Mouse (Mus musculus) neural tube, embryonic 11.5 days (tissue): ENCODE results near the gene Vamp5. TPM values are rescaled to one million over a fixed set of nuclear protein-coding genes. Genes with fewer than 3 reads are reported as not detected.

Experiments used
- ATAC-seq: fragments of 200-750 bp; cut with Nextera tagmentation; 2 replicates; pipeline ENCODE4 v1.8.0; 2017; ENCODE audit warnings: moderate number of reproducible peaks, mild to moderate bottlenecking, moderate TSS enrichment, moderate library complexity; ENCODE audit not compliant: insufficient read depth, low FRiP score, low TSS enrichment
- DNase-seq: peaks from one replicate; pipeline ENCODE4 v3.0.0-alpha.2; 2015; ENCODE audit warnings: low spot score
- H3K27ac ChIP-seq: fragments of 300-500 bp; sonication (generic); 2 replicates; pipeline ENCODE4 v1.5.1; 2014; ENCODE audit warnings: low read depth, mild to moderate bottlenecking, low read length
- H3K27me3 ChIP-seq: fragments of 300-500 bp; sonication (generic); 2 replicates; pipeline ENCODE4 v1.6.1; 2014; ENCODE audit warnings: mild to moderate bottlenecking, low read length, mixed read lengths; ENCODE audit not compliant: control insufficient read depth, insufficient read depth
- H3K36me3 ChIP-seq: fragments of 300-500 bp; sonication (generic); 2 replicates; pipeline ENCODE4 v1.6.1; 2014; ENCODE audit warnings: mild to moderate bottlenecking, low read length, moderate library complexity, mixed read lengths; ENCODE audit not compliant: control insufficient read depth, insufficient read depth
- H3K4me1 ChIP-seq: fragments of 300-500 bp; sonication (generic); 2 replicates; pipeline ENCODE4 v1.6.1; 2014; ENCODE audit warnings: low read length, mixed read lengths; ENCODE audit not compliant: control insufficient read depth, insufficient read depth
- H3K4me2 ChIP-seq: fragments of 300-500 bp; sonication (generic); 2 replicates; pipeline ENCODE4 v1.6.1; 2014; ENCODE audit warnings: low read depth, mild to moderate bottlenecking, moderate library complexity
- H3K4me3 ChIP-seq: fragments of 300-500 bp; sonication (generic); 2 replicates; pipeline ENCODE4 v1.5.1; 2014; ENCODE audit warnings: low read depth, low read length
- H3K9ac ChIP-seq: fragments of 300-500 bp; sonication (generic); 2 replicates; pipeline ENCODE4 v1.6.1; 2014; ENCODE audit warnings: mild to moderate bottlenecking, low read length
- H3K9me3 ChIP-seq: fragments of 300-500 bp; sonication (generic); 2 replicates; pipeline ENCODE4 v1.6.1; 2016; ENCODE audit warnings: low read length; ENCODE audit not compliant: control insufficient read depth
- WGBS: fragments of 180-500 bp; shearing (Covaris S2); extraction: QIAGEN DNeasy Blood & Tissue Kit; methylation state at CpG from one replicate; pipeline ENCODE4 v1.1.7; 2014; 5-methylcytosine and 5-hydroxymethylcytosine counted together
- polyA plus RNA-seq: library from polyadenylated mRNA; unstranded; fragments of >200 nt; fragmentation: Nextera tagmentation; extraction: Ambion mirVana; gene quantifications from 2 replicates; pipeline ENCODE4 v1.2.1, GENCODE M21; 2014

Gene Vamp5
- polyA plus RNA-seq, 1 experiment from 2014 or later: 13.4 TPM

DNA sequence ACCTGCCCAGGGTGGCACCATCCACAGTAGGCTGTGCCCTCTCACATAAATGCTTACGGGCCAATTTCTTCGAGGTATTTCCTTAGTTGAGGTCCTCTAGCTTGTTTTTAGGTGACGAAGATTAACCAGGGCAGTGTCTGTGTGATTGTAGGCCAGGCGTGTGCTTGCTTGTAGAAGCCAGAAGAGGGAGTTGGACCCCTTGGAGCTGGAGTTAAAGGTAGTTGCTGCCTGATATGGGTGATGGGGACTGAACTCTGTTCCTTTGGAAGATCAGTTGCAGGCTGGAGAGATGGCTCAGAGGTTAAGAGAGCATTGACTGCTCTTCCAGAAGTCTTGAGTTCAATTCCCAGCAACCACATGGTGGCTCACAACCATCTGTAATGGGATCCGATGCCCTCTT, 34.9 kb upstream of the Vamp5 start:
- 90% methylated on average over 5 of the region's 5 CpGs for WGBS
- H3K27ac ChIP-seq: no peak overlapping the region
- H3K36me3 ChIP-seq: no peaks in the 10 kb centered on the region; the same call in none of the 2 replicates
- no peak for ATAC-seq
- DNase-seq: no peak
- peak overlapping the region; percentile 53 for H3K4me2 ChIP-seq
- H3K4me3 ChIP-seq: no peak overlapping the region
- H3K9me3 ChIP-seq: no peaks in the 10 kb centered on the region
- no peak overlapping the region for H3K9ac ChIP-seq
- H3K4me1 ChIP-seq: peaks cover 2% of the 10 kb centered on the region; the same call in 1 of the 2 replicates
- no peaks in the 10 kb centered on the region for H3K27me3 ChIP-seq

DNA sequence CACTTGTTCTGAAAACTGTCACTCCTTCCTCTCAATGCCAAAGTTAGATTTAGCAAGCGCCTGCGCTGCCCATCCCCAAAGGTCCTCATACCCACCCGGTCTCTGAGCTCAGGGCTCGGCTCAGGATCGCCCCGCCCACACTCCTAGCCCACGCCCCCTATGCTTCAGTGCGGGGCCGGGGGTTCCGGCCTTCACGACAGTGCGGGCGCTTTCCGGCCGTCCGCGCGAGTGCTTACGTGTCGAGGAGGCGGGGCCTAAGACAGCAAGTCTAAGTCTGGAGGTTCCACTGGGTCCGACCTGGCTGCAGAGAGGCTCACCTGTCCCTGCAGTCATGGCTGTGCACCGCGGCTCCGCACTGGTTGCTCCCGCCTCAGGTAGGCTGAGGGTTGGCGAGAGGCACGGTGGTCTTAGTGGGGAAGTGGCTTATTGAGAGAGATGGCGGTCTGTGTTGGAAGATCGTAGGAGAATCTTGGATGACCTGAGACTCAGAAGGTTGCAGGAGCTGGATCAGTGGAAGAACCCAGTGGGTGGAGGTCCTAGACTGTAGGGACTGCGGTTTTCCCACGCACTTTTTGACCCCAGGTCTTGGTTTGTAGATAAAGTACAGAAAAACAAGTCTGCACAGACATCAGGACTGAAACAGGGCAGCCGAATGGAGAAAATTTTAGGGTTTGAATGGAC, 33.9 kb upstream of the Vamp5 start, which contains the start of gene Ggcx:
Gene Ggcx (plus strand): TSS at position 233 of the 681 bp plus-strand sequence.
- no peak within 1 kb of the TSS for H3K27ac ChIP-seq
- peak within 1 kb of the TSS; percentile 68 for H3K4me3 ChIP-seq
- peaks cover 2% of the 10 kb centered on the region; the same call in 1 of the 2 replicates for H3K4me1 ChIP-seq
- DNase-seq: peak; percentile 98
- peak within 1 kb of the TSS; percentile 53 for H3K4me2 ChIP-seq
- peak; percentile 95 for ATAC-seq
- H3K9ac ChIP-seq: peak within 1 kb of the TSS; percentile 77
- H3K27me3 ChIP-seq: no peaks in the 10 kb centered on the region
- WGBS: 2% methylated on average over 33 of the region's 33 CpGs
- no peaks in the 10 kb centered on the region; the same call in 1 of the 2 replicates for H3K36me3 ChIP-seq
- H3K9me3 ChIP-seq: no peaks in the 10 kb centered on the region

DNA sequence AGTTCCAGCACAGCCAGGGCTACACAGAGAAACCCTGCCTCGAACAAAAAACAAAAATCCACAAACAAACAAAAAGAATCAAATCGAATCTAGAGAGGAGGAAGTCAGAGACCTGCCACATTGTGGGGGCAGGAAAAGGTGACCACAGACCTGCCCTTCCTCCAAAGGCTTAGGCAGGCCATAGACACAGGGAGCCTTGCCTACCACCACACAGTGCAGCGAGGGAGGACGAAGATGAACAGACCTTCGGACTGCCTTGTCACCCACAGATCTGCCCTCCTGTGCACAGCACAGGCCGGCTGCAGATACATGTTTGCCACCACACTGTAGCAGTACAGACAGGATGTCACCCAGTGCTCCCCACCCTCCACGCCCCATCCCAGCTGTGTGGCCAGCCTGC, 30.2 kb upstream of the Vamp5 start:
- ATAC-seq (no peak), DNase-seq (no peak)
- Histone ChIP-seq H3K36me3 (no peaks in the 10 kb centered on the region), H3K9me3 (no peaks in the 10 kb centered on the region), H3K4me1 (peaks cover 2% of the 10 kb centered on the region; the same call in 1 of the 2 replicates), H3K27ac (no peak overlapping the region), H3K27me3 (no peaks in the 10 kb centered on the region), H3K9ac (no peak overlapping the region), H3K4me3 (no peak overlapping the region), H3K4me2 (no peak overlapping the region)
- WGBS: 92% methylated on average over 7 of the region's 7 CpGs

DNA sequence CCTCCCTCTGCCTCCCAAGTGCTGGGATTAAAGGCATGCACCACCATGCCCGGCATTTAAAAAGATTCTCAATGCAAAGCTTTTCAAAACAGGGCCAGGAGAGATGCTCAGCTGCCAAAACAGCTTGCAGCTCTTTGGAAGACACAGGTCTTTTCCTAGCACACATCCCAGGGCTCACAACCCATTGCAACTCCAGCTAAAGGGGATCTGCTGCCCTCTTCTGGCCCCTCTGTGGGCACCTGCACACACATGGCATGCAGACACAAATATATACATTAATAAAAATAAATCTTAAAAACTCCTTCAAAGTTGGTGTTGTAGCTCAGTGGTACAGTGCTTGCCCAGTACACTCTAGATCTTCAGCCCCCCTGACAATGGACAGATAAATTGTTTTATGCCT, 29.7 kb upstream of the Vamp5 start:
- Histone ChIP-seq H3K9ac (no peak overlapping the region), H3K4me3 (no peak overlapping the region), H3K36me3 (no peaks in the 10 kb centered on the region), H3K4me2 (no peak overlapping the region), H3K9me3 (no peaks in the 10 kb centered on the region), H3K27me3 (no peaks in the 10 kb centered on the region), H3K4me1 (peaks cover 1% of the 10 kb centered on the region; the same call in 1 of the 2 replicates), H3K27ac (no peak overlapping the region)
- DNase-seq (peak; percentile 9), ATAC-seq (no peak)
- 32% methylated on average over 1 of the region's 1 CpGs for WGBS

DNA sequence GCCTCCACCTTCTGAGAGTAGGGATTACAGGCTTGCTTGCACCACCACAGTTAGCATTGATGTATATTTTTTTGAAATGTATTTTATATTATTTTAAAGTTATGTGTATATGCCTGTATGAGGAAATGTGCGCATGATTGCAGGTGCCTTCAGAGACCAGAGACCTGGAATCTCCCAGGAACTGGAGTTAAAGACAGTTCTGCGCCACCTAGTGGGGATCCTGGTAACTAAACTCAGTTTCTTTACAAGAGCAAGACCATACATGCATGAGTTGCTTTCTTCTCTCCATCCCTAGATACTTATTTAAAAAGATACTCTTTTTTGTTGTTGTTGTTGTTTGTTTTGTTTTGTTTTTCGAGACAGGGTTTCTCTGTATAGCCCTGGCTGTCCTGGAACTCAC, 29.3 kb upstream of the Vamp5 start:
- H3K4me2 ChIP-seq: no peak overlapping the region
- no peaks in the 10 kb centered on the region for H3K4me1 ChIP-seq
- no peaks in the 10 kb centered on the region for H3K27me3 ChIP-seq
- DNase-seq: peak; percentile 54
- no peaks in the 10 kb centered on the region for H3K9me3 ChIP-seq
- no peak overlapping the region for H3K4me3 ChIP-seq
- 21% methylated on average over 3 of the region's 3 CpGs for WGBS
- H3K9ac ChIP-seq: no peak overlapping the region
- no peaks in the 10 kb centered on the region for H3K36me3 ChIP-seq
- no peak for ATAC-seq
- no peak overlapping the region for H3K27ac ChIP-seq

DNA sequence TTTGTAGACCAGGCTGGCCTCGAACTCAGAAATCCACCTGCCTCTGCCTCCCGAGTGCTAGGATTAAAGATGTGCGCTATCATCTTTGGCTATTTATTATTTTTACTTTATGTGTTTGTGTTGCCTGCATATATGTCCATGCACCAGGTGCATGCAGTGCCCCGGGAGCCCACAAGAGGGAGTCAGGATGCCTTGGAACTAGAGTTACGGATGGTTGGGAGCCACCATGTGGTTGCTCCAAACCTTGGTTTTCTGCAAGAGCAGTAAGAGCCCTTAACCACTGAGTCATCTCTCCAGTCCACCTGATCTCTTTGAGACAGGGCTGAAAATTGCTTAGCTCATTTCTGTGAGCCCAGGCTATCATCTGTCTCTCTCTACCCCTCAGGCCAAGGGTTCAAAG, 26.9 kb upstream of the Vamp5 start:
- H3K9me3 ChIP-seq: no peaks in the 10 kb centered on the region
- H3K4me2 ChIP-seq: no peak overlapping the region
- ATAC-seq: no peak
- H3K9ac ChIP-seq: no peak overlapping the region
- H3K36me3 ChIP-seq: no peaks in the 10 kb centered on the region
- H3K4me3 ChIP-seq: no peak overlapping the region
- no peaks in the 10 kb centered on the region for H3K4me1 ChIP-seq
- no peak overlapping the region for H3K27ac ChIP-seq
- WGBS: 7% methylated on average over 5 of the region's 5 CpGs
- DNase-seq: peak; percentile 88
- no peaks in the 10 kb centered on the region for H3K27me3 ChIP-seq

DNA sequence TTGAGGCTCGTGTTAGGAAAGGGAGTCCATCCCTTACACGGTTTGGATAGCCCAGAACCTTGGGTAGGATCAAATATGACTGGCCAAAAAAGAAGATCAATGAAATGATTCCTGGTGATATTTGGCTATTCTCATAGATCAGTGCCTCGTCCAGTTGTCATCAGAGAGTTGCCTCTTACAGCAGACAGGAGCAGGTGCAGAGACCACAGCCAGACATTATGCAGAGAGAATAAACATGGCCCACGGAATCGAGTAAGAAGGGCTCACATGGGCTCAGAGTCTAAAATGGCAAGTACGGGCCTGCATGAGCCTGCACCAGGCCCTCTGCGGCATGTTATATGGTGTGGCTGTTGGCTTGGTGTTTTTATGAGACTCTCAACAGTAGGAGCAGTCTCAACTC, 25.1 kb upstream of the Vamp5 start:
- Histone ChIP-seq H3K9ac (no peak overlapping the region), H3K36me3 (no peaks in the 10 kb centered on the region), H3K27me3 (no peaks in the 10 kb centered on the region), H3K27ac (no peak overlapping the region), H3K9me3 (no peaks in the 10 kb centered on the region), H3K4me3 (no peak overlapping the region), H3K4me1 (no peaks in the 10 kb centered on the region), H3K4me2 (no peak overlapping the region)
- no peak for DNase-seq
- 79% methylated on average over 7 of the region's 7 CpGs for WGBS
- no peak for ATAC-seq

DNA sequence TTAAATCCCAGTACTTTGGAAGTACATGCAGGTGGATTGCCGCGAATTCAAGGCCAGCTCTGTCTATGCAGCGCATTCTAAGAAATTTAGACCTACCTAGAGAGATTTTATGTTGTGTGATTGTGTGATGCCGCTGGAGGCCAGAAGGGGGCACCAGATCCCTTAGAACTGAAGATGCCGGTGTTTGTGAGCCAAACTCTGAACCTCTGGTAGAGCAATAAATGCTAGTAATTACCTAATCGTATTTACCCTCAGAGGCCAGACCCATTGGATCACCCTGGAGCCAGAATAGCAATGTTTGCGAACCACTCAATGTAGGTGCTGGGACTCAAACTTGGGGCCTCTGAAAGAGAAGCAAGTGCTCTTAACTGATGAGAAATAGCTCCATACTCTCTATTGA, 21.6 kb upstream of the Vamp5 start:
- WGBS: 19% methylated on average over 7 of the region's 7 CpGs
- Histone ChIP-seq H3K27me3 (no peaks in the 10 kb centered on the region), H3K9me3 (no peaks in the 10 kb centered on the region), H3K4me2 (no peak overlapping the region), H3K9ac (no peak overlapping the region), H3K4me3 (no peak overlapping the region), H3K4me1 (no peaks in the 10 kb centered on the region), H3K27ac (no peak overlapping the region), H3K36me3 (no peaks in the 10 kb centered on the region)
- ATAC-seq: no peak
- peak; percentile 60 for DNase-seq

DNA sequence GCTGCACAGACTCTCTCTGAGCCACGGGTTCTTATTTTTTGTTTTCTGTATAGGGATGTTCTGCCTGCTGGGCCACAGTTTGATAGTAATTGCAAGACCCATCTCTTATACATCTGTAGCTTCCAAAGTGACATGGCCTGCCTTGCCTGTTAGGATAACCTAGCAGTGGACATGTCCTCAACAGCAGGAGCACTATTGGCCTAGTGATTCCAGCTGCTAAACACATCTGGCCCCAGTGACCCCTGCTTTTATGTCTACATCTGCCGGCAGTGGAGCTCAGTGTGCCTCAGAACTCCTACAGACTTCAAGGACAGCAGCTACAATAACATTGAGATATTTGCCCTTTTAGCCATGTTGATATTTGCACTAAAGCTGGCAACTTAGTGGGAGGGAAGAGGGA, 19.7 kb upstream of the Vamp5 start:
- H3K9me3 ChIP-seq: no peaks in the 10 kb centered on the region
- DNase-seq: peak; percentile 40
- no peak for ATAC-seq
- H3K4me2 ChIP-seq: no peak overlapping the region
- H3K36me3 ChIP-seq: no peaks in the 10 kb centered on the region
- H3K9ac ChIP-seq: no peak overlapping the region
- no peaks in the 10 kb centered on the region for H3K4me1 ChIP-seq
- no peak overlapping the region for H3K27ac ChIP-seq
- 47% methylated on average over 2 of the region's 2 CpGs for WGBS
- no peak overlapping the region for H3K4me3 ChIP-seq
- no peaks in the 10 kb centered on the region for H3K27me3 ChIP-seq
